Mouse (Mus musculus) gastrocnemius, adult 18-20 months (tissue): Measurements from ENCODE around the gene Nfat5. TPM values are rescaled to one million over a fixed set of nuclear protein-coding genes. Genes with fewer than 3 reads are reported as not detected.

Experiments
- DNase-seq: peaks from one replicate; pipeline ENCODE4 v3.0.0; 2021; ENCODE audit warnings: low spot score
- total RNA-seq, 2 experiments: library from RNA; stranded (reverse); gene quantifications; 2 replicates each; pipeline ENCODE4 v1.2.3; 2021

The Nfat5 gene
- total RNA-seq, 2 experiments from 2014 or later = 16.4 to 23.6 TPM

DNA sequence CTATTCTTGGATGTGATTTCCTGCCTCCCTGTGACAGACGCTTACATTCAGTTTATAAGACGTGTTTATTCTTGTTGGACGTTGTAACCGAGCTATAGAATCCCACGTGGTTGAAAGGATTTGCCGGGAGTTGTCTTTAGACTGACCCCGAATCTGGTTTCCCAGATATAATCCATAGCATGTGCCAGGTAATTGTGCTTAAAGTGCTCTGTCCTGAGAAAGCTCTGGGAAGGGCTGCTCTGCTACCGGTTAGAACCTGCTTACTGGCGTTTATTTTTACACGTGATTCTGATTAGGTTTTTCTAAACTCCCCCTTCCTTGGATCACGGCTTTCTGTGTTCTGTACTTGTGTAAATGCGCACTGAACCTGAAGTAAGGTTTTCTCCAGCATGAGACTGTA, 104.4 kb downstream of the Nfat5 start:
- no peak for DNase-seq

DNA sequence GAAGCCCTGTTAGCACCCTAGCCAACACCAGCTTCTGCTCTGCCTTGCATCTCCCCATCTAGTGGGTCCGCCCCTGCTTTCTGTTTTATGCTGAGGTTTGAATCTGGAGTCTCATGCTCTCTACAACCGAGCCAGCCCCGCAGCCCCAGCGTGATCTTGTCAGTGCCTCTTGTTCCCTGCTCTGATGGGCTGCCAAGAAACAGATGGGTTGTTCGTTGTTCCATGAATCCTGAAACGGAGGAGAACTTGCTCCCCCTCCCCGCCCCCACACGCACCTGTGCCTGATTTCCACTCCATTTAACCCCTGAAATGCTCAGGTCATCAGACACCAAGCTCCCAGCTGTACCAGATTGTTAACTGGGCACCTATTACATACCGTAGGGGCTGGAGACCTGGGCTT, 106.2 kb downstream of the Nfat5 start:
- DNase-seq = no peak

DNA sequence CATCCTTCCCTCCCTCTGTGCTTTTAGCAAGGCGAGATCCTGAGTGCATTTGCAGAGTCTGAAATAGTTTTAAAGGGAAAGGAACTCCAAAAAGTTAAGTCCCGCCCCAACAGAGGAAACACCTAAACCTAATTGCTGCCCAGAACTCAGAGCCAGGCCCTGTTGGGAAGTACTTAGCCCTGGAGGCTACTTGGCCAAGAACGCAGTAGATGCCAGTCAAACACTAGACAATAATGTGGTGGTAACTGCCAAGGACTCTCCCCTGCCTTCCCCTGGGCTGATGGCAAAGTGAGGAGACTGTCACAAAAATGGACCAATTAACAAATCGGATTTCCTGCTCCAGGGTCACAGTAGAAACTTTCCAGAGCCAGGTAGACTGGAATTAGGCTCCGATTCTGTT, 108.6 kb downstream of the Nfat5 start:
- DNase-seq = no peak

DNA sequence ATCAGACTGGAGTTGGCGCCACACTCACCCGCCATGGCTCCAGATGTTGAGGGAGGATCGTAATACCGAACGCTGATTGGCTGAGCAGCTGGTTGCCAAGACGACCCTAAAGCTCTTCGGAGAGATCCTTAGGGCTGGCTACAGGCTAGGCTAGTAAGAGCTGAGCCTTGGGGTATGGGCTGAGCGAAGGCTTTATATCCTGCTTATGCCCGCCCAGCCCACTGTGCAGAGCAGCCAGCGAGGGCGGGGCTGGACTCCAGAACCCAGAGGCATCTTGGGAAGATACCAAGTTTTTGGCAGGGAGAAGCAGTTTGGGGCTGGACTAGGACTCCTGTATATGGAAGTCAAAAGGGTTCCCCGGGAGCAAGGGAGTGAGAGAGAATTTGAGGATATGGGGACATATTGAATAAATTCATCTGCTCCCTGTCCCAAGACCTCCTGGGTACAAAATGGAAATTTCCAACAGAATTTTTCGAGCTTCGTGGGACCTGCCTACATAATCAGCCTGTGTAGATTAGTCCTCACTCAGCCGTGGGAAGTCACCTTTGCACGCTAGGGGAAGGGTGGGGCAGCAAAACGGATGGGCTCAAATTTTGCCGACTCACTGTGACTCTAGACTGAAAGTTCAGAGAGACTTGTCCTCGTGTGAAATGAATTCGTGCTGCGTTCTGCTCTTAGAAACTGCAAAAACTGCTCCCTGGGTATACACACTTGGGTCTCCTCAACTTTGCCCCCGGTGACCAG, 109.9 kb downstream of the Nfat5 start, which contains the start of gene Nqo1:
Gene Nqo1 (minus strand): TSS at position 169 of the 744 bp plus-strand sequence.
- DNase-seq = peak; percentile 84

DNA sequence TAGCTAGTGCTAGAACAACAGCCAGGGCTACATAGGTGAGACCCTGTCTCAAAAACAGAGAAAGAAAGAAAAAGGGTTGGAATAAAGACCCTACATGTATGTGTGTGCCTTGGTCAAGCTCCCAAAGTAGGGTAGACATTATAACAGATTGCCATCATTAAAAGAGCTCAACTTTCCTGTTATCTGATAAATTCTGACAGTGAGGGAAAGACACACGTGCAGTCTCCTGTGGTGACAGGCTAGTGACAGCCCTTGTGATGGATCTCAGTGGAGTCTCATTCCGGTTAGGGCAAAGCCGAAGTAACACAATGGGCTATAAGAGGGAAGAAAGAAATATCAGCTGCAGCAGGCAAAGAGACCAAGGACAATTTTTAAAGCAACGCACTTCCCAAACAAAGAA, 110.8 kb downstream of the Nfat5 start:
- no peak for DNase-seq

DNA sequence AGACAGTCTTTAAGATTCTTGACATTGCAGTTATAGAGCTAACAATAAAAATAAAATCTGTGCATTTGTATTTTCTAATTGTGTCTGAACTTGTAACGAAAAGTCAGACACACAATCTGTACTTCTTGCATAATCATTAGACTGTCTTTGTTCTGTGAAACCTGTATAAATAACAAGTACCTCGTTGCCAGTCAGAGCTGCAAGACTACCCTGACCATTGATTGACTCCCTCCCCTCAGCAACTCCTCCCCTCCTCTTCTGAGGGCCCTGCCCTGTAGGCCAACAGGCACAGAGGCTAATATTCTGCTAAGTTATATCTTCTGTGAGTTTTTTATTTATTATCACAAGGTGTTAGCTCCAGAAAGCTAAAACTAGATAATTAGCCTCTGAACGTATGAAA, 112.7 kb downstream of the Nfat5 start:
- DNase-seq = no peak

DNA sequence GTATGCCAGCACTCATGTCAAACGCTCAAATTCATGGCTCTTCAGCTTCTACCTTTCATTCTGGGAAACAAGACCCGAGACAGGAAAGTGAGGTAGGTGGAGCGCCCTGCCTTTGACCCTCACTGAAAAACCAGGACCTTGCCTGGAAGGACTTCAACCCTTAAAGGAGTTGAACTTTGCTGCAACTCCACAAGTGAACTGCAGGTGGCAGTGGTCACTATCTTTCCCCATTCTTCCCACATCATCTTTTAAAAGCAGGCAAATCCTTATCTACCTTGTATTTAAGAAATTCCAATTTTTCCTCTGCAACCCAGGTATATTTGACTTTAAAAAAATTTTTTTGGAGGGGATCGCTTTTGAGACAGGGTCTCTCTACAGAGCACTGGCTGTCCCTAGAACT, 118.1 kb downstream of the Nfat5 start:
- DNase-seq = no peak

DNA sequence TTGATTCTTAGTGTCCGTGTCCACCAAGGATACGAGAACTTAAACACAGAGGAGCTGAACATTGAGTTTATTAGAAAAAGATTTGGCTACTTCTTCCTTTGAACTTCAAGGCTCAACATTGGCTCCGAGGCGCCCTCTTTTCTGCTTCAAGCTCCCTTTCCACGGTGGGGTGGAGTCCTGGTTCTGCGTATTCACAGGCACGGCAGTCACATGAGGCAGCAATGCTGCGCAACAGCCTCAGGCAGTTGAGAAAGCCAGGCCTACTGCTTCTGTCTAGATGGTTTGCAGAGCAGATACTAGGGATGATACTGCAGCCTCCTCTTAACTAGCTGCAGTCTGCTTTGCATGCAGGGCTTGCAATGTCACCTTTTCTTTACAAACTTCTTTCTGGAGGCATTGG, 119.3 kb downstream of the Nfat5 start:
- no peak for DNase-seq

DNA sequence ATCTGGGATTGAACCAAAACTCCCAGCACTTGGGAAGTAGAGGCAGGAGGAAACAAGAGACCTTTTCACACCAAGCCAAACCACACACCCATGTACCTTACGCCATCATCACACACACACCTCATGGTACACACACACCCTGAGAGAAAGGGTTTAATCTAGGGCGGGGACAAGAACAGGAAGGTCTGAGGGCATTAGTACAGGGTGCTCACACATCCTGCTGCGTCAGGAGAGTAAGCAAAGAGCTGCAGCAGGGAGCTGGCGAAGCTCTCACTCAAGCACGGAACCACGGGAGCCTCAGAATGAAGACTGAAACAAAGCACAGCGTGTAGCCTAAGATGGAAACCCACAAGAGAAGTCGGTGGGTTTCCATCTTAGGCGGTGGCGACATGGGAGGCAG, 120.6 kb downstream of the Nfat5 start:
- no peak for DNase-seq

DNA sequence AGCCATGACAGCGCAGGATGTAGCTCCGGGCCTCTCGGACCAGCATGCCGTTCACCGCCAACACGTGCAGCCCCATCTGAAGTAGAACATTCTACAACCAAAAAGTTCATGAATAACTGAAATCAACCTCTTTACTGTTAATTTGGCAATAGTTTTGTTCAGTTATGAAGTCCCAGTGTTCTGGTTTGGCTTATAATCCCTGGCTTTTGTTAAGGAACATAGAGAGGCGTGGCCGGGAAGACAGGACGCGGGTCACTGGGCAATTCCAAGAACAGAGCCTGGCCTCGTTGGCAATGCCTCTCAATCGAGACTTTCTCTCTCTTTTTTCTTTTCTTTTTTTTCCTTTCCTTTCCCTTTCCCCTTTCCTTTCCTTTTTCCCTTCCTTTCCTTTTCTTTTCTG, 123.7 kb downstream of the Nfat5 start:
- DNase-seq = no peak

DNA sequence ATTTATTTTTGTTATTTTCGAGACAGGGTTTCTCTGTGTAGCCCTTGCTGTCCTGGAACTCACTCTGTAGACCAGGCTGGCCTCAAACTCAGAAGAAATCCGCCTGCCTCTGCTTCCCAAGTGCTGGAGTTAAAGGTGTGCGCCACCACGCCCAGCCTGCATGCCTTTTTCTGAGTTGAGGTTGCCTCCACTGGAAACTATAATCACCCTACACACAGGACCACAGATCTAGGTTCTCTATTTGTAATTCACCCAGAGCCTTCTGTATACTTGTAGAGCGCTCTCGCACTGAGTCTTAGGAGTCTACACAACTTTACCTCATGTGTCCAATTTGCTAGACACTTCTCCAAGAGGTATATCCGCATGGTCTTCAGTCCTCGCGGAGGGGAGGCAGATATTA, 130.9 kb downstream of the Nfat5 start:
- DNase-seq = no peak

DNA sequence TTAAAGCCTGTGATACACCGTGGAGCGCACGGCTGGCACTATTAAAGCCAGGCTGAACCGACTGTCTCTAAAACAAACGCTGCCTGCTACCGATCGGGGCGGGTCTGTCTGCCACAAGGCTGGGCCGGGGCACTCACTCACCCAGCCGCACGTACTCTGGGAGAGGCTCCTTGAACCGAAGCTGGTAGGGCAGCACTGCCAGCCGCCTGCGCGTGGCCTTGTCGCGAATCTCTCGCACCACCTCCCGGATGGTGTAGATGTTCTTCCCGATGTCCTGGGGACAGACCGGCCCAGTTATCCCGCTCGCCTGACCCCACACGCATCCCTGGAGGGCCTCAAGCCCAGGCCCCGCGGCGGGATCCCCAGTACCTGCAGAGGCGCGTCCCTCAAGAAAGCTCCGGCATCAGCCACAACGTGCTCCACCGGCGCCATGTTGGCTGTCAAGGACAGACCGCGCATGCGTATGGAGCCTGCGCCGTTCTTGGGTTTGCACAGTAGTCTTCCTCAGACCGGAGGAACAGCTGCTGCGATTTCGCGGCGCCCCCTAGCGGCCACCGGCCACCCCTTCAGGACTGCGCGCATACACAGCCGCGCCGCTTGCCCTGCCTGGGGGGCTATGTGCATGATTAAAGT, 131.4 kb downstream of the Nfat5 start, which contains the start of gene Nob1:
Gene Nob1 (minus strand): TSS at position 455 of the 633 bp plus-strand sequence.
- DNase-seq = peak; percentile 96

DNA sequence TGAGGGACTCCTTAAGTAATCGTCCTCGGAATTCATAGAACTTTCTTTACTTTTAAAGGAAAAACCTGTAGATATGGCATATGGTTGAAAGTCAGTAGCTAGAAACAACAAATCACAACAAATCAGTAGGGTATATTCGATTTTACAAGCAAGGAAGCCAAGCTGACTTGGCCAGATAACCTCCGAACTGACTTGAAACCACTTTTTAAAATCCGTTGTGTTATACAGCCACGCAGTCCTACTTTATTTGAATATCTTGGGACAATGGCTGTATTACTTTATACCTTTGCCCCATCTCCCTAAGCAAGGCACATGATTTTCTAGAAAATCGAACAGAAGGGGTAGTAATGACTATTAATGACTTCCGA, 131.9 kb downstream of the Nfat5 start:
- no peak for DNase-seq

Other genes with a start within 250 kb of the Nfat5 start
- 10 to 100 TPM; 42.5 to 45.4 TPM for gene Pdf, start 244.9 kb upstream of the Nfat5 start, total RNA-seq
- 10 to 100 TPM; 18.0 to 18.2 TPM for gene Cog8, start 236.8 kb upstream of the Nfat5 start, total RNA-seq
- gene Nip7, start 236.6 kb upstream of the Nfat5 start, total RNA-seq = 10 to 100 TPM; 16.5 to 18.0 TPM
- not detected for gene Tmed6, start 227.8 kb upstream of the Nfat5 start, total RNA-seq
- 10 to 100 TPM; 11.5 to 13.9 TPM for gene Terf2, start 196.9 kb upstream of the Nfat5 start, total RNA-seq
- 10 to 100 TPM; 33.2 to 38.3 TPM for gene Cyb5b, start 142.8 kb upstream of the Nfat5 start, total RNA-seq
- 10 to 100 TPM; 28.9 to 45.2 TPM for gene Nqo1, start 109.7 kb downstream of the Nfat5 start, total RNA-seq
- 10 to 100 TPM; 21.4 to 27.5 TPM for gene Nob1, start 131.6 kb downstream of the Nfat5 start, total RNA-seq
- gene Wwp2, start 142.9 kb downstream of the Nfat5 start, total RNA-seq = 10 to 100 TPM; 13.8 to 14.2 TPM